Mouse (Mus musculus) testis, adult 2 months (tissue): ENCODE data around the gene Olfr190.
"Not testable (repeated sequence)": the region's sequence is repeated elsewhere in the genome, so short reads cannot be mapped to it uniquely, and the experiment has no call there.

Source experiments
- CTCF ChIP-seq: fragments of 200-500 bp; IDR thresholded peaks from 2 replicates; pipeline ENCODE4 v1.5.1; 2012; ENCODE audit warnings: low read depth, mild to moderate bottlenecking, inconsistent platforms, low read length, moderate library complexity; ENCODE audit not compliant: control insufficient read depth, insufficient read depth, insufficient replicate concordance
- POLR2A ChIP-seq: fragments of 200-500 bp; IDR thresholded peaks from 2 replicates; pipeline ENCODE4 v1.6.1; 2012; ENCODE audit warnings: low read depth, mild to moderate bottlenecking, inconsistent platforms, low read length, moderate library complexity; ENCODE audit not compliant: control insufficient read depth

- not testable (repeated sequence) for TF ChIP-seq CTCF, POLR2A
Observed at GRCm38 (mm10) chr16:59062411-59062810, 15.4 kb downstream of the Olfr190 start.
